Mouse (Mus musculus): ENCODE measurements at regions not wholly inside any gene's neighbourhood (a gene's known extent, or its start where the extent isn't known, plus 50 kb on each side); places are given as distances from the start of the nearest gene placed in this dataset.

GRCm38 (mm10) chr7:129207029-129207428 is 49.8 kb upstream of the Plpp4 start:
- no peak for TF ChIP-seq CTCF (IDR thresholded peaks at IDR 0.05)
- TF ChIP-seq EP300 (IDR thresholded peaks at IDR 0.05) = no peak

Data from lung, postnatal 0 days (tissue).